Mouse (Mus musculus) spleen, adult 2 months (tissue): ENCODE data around the gene Lilra5. TPM values are rescaled to one million over a fixed set of nuclear protein-coding genes. Genes with fewer than 3 reads are reported as not detected.
"Not testable (repeated sequence)": the region's sequence is repeated elsewhere in the genome, so short reads cannot be mapped to it uniquely, and the experiment has no call there.

Experiments used
- DNase-seq, 2 experiments: peaks; one replicate each; pipeline versions ENCODE4 v3.0.0 to v3.0.0-alpha.2; 2012 to 2021; ENCODE audit warnings: low spot score in 2 of 2, low read depth in 1 of 2
- H3K27ac ChIP-seq: fragments of 200-500 bp; 2 replicates; pipeline ENCODE4 v1.5.1; 2012; ENCODE audit warnings: low read length, inconsistent platforms; ENCODE audit not compliant: insufficient read depth
- H3K27me3 ChIP-seq: fragments of 200-500 bp; 2 replicates; pipeline ENCODE4 v1.6.1; 2012; ENCODE audit warnings: mild to moderate bottlenecking, moderate library complexity, low read length, inconsistent platforms; ENCODE audit not compliant: control insufficient read depth, insufficient read depth
- H3K36me3 ChIP-seq: fragments of 200-500 bp; 2 replicates; pipeline ENCODE4 v1.6.1; 2012; ENCODE audit warnings: mild to moderate bottlenecking, low read length, inconsistent platforms; ENCODE audit not compliant: control insufficient read depth, insufficient read depth
- H3K4me1 ChIP-seq: fragments of 200-500 bp; 2 replicates; pipeline ENCODE4 v1.6.1; 2011; ENCODE audit warnings: inconsistent platforms; ENCODE audit not compliant: control insufficient read depth, insufficient read depth, insufficient read length
- H3K4me3 ChIP-seq: fragments of 200-500 bp; 2 replicates; pipeline ENCODE4 v1.5.1; 2011; ENCODE audit warnings: mild to moderate bottlenecking, inconsistent platforms; ENCODE audit not compliant: insufficient read depth, insufficient read length; ENCODE audit errors: extremely low read depth
- CTCF ChIP-seq: fragments of 200-500 bp; IDR thresholded peaks from 2 replicates; pipeline ENCODE4 v1.5.1; 2011; ENCODE audit warnings: mild to moderate bottlenecking, inconsistent platforms; ENCODE audit not compliant: insufficient read depth, insufficient read length, insufficient replicate concordance; ENCODE audit errors: extremely low read depth
- POLR2A ChIP-seq: fragments of 200-500 bp; IDR thresholded peaks from 2 replicates; pipeline ENCODE4 v1.6.1; 2011; ENCODE audit warnings: low read depth, low read length, inconsistent platforms
- WGBS: fragments of 180-500 bp; shearing (Covaris S2); methylation state at CpG from one replicate; pipeline ENCODE4 v1.1.7; 2018; 5-methylcytosine and 5-hydroxymethylcytosine counted together
- polyA plus RNA-seq: library from polyadenylated mRNA; depleted of rRNA; stranded (reverse); fragments of >200 nt; gene quantifications from 2 replicates; pipeline ENCODE4 v1.2.3, GENCODE M21; 2012; rRNA removed

Gene Lilra5
- 0.52 and 1.5 TPM in 2 replicates for polyA plus RNA-seq

DNA sequence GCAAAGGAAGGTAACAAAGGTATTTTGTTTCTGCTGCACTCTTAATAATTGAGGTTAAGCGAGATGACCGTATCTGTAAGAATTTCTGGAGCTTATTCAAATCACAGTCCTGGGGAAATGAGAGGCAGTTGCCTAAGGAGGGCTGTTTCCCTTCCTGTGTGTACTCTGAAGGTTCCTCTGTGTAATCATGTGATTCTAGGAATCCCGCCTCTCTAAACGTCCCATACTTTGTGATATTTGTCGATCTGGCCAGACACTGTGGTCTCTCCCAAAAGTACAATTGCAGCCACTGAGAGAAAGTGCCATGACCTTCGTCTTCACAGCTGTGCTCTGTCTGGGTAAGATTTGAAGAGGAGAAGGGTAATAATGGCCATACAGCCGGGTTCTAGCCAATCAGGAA lies at the start of gene Lilra5:
Gene Lilra5 (plus strand): TSS at position 301 of the 400 bp plus-strand sequence.
- 68% methylated on average over 7 of the region's 7 CpGs for WGBS
- no peak for DNase-seq
- Histone ChIP-seq H3K27me3 (no peaks in the 10 kb centered on the region), H3K4me3 (no peak within 1 kb of the TSS), H3K36me3 (no peaks in the 10 kb centered on the region), H3K4me1 (no peaks in the 10 kb centered on the region), H3K27ac (no peak within 1 kb of the TSS)
- TF ChIP-seq CTCF (no peak), POLR2A (no peak)

DNA sequence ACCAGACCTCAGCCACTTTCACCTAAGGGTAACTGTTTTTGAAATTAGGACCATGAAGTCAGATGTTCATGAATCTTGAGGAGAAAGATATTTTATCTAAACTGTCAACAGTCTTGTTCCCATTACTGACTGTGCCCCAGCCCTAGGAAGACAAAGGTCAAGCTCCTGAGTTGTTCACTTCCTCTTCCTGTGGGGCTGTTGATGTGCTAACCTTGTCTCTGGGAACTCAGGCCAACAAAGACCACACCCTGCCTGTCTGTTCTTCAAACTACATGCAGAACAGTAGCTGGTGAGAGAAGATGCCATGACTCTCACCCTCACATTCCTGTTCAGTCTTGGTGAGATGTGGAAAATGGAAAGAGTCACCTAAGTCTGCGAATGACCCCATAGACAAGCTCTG lies 30.4 kb upstream of the Lilra5 start:
- no peaks in the 10 kb centered on the region for H3K4me1 ChIP-seq
- 82% methylated on average over 1 of the region's 1 CpGs for WGBS
- no peak overlapping the region for H3K27ac ChIP-seq
- H3K36me3 ChIP-seq: no peaks in the 10 kb centered on the region
- no peak overlapping the region for H3K4me3 ChIP-seq
- no peak for DNase-seq
- TF ChIP-seq POLR2A (no peak), CTCF (no peak)
- H3K27me3 ChIP-seq: no peaks in the 10 kb centered on the region

DNA sequence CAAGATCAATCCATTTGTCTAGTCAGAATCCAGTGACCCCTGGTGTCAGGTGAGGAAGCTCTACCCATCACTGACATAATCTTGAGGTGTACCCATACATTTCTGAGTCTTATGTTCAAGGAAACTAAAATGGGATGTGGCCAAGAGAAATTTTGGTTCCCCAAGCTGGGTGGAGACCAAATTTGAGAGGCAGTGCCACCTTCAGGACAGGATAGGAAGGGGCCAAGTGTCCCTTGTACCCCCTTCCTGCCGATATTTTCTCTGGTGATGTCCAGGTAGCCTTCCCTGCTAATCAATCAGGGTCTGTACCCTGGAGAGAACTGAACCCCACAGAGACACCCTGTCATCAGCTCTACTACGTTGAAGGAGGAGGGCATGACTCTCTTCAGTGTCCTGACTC lies 28.9 kb upstream of the Lilra5 start:
- no peak overlapping the region for H3K4me3 ChIP-seq
- TF ChIP-seq CTCF (peak; percentile 14; the same call in 1 of the 2 replicates), POLR2A (no peak)
- 33% methylated on average over 2 of the region's 2 CpGs for WGBS
- DNase-seq: no peak
- no peaks in the 10 kb centered on the region for H3K27me3 ChIP-seq
- no peaks in the 10 kb centered on the region for H3K4me1 ChIP-seq
- no peak overlapping the region for H3K27ac ChIP-seq
- no peaks in the 10 kb centered on the region for H3K36me3 ChIP-seq

DNA sequence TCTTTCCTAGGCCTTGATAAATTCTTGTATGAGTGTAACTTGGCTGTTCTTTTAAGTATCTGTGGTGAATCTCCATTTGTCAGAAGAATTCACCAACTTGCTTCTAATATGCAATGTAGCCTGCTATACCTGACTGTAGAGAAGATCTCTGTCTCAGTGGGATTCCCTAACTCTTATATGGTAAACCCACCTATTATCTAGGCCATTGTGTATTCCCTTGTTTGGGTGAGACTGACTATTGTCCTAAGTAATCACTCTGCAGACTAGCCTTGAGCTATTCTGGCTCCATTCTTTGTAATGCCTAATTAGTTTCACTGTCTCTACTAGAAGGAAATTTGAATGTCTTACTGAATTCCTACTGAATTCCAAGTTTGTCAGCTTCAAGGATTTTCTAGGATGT lies 24.1 kb upstream of the Lilra5 start:
- not testable (repeated sequence) for H3K4me3 ChIP-seq, DNase-seq, H3K27ac ChIP-seq, H3K4me1 ChIP-seq, H3K27me3 ChIP-seq, H3K36me3 ChIP-seq

DNA sequence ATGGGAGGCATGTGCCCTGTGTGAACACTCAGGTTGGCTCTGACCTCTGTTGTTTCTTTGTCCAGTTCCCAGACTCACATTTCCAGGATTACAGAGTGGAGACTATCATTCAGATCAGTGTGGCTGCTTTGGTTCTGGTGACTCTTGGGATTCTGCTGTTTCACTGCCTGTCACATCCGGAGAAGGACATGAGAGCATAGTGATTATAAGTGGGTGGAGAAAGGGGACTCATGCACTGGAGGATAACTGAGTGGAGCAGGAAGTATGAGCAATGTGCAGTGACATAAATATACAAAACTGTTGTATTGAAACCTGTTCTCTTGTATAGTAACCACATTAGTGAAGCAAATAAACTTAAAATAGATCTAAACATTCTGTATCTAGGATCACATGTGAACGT lies 22.2 kb upstream of the Lilra5 start:
- no peaks in the 10 kb centered on the region for H3K4me1 ChIP-seq
- no peak overlapping the region for H3K27ac ChIP-seq
- no peak overlapping the region for H3K4me3 ChIP-seq
- no peak for DNase-seq
- no peaks in the 10 kb centered on the region for H3K36me3 ChIP-seq
- 70% methylated on average over 2 of the region's 2 CpGs for WGBS
- H3K27me3 ChIP-seq: no peaks in the 10 kb centered on the region
- no peak for TF ChIP-seq CTCF
- TF ChIP-seq POLR2A: no peak

DNA sequence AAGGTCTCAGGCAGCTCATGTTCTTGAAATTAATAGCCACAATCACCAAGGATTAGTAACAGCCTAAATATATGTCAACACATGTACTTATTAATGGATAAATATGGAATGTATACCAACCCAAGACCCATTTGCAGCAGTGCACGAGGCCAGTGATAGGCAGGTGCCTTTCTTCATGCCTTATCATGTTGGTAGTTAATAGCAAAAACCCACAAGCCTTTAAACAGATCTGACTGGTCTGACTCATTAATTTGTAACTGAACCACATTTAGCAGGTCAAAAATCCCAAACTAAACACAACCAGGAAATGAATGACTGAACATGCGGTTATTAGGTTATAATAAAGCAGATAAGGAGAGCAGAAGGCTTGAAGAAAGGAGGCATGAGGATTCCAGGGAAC lies 21.7 kb upstream of the Lilra5 start:
- no peak for TF ChIP-seq POLR2A
- no peak for TF ChIP-seq CTCF
- 64% methylated on average over 2 of the region's 2 CpGs for WGBS

DNA sequence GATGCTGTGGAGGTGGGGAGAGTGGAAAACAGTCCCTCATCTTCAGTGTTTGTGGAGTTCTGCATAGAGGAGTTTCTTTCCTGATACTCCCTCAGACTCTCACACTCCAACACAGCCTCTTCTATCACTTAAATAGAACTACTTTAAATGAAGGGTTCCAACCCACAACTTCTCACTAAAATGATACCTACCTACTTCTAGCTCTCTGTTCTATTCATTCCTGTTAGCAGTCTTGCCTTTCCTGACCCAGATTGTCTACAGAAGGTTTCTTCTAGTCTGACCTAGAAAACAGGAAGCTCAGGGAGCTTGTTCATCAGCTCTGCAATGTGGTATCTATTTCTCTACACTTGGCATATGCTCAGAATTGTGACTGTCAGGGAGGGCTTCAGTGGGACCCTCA lies 2.0 kb upstream of the Lilra5 start:
- no peaks in the 10 kb centered on the region for H3K27me3 ChIP-seq
- DNase-seq: no peak
- H3K4me3 ChIP-seq: no peak overlapping the region
- TF ChIP-seq POLR2A (no peak), CTCF (no peak)
- H3K4me1 ChIP-seq: no peaks in the 10 kb centered on the region
- no peak overlapping the region for H3K27ac ChIP-seq
- no peaks in the 10 kb centered on the region for H3K36me3 ChIP-seq

More for the DNA sequence above, 21.7 kb upstream of the Lilra5 start:
- no peak for DNase-seq
- Histone ChIP-seq H3K27ac (no peak overlapping the region), H3K36me3 (no peaks in the 10 kb centered on the region), H3K4me3 (no peak overlapping the region), H3K27me3 (no peaks in the 10 kb centered on the region), H3K4me1 (no peaks in the 10 kb centered on the region)
